Mouse (Mus musculus): ENCODE data around the gene Arhgap25. TPM values are rescaled to one million over a fixed set of nuclear protein-coding genes. Genes with fewer than 3 reads are reported as not detected.

Gene Arhgap25
- polyA plus RNA-seq, 1 experiment from 2014 or later: 2.1 TPM

DNA sequence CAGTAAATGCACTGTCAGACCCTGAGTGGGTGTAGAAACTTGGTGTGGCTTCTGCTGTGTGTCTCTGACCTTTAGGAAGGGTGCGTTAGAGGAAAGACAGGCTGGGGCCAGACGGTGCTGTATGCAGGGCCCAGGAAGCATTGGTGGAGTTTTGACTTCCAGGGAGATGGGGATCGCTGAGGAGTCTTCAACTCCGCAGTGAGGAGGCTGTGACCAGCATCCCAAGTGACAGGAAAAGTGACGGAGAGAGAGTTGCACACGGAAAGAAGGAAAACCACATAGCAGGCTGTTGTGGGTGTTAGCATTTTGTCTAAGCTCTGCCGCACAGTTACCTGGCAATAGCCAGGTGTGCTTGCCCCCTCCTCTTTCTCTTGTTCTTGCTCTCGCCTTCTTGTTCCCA is 3.2 kb upstream of the Arhgap25 start:
- Histone ChIP-seq H3K27me3 (replicated peaks; ENCODE audit: control insufficient read depth, insufficient read depth, low read length) (no peaks in the 10 kb centered on the region), H3K4me3 (ENCODE audit: low read depth, low read length) (no peak overlapping the region), H3K9me3 (ENCODE audit: control insufficient read depth) (no peaks in the 10 kb centered on the region), H3K36me3 (ENCODE audit: control insufficient read depth, insufficient read depth) (no peaks in the 10 kb centered on the region), H3K4me2 (replicated peaks; ENCODE audit: low read depth) (no peak overlapping the region), H3K27ac (ENCODE audit: low read depth, low read length) (no peak overlapping the region), H3K9ac (ENCODE audit: low read depth, low read length) (no peak overlapping the region), H3K4me1 (replicated peaks; ENCODE audit: control insufficient read depth, insufficient read depth, low read length) (no peaks in the 10 kb centered on the region)
- no peak for ATAC-seq
- TF ChIP-seq CTCF (IDR thresholded peaks at IDR 0.05; ENCODE audit: low read depth): no peak
- WGBS: 85% methylated on average over 8 of the region's 8 CpGs

DNA sequence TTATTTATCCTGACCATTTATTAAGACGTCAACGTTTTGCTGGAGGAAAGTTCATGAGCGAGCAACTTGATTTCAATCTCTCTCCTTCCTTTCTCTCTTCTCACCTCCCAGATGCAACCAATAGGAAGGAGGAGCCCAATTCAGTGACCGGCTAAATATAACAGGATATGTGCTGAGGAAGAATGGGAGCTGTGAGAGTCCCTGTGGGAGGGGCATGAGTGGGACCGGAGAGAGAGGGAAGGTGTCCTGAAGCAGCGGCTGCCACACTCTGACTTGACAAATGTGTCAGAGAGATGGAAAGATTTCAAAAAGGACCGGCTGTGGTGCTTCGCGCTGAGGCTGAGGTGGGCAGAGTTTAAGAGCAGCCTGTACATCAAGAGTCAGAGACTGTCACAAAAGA is 2.6 kb upstream of the Arhgap25 start:
- H3K36me3 ChIP-seq (ENCODE audit: control insufficient read depth, insufficient read depth): no peaks in the 10 kb centered on the region
- H3K4me1 ChIP-seq (replicated peaks; ENCODE audit: control insufficient read depth, insufficient read depth, low read length): no peaks in the 10 kb centered on the region
- no peak overlapping the region for H3K4me2 ChIP-seq (replicated peaks; ENCODE audit: low read depth)
- H3K27me3 ChIP-seq (replicated peaks; ENCODE audit: control insufficient read depth, insufficient read depth, low read length): no peaks in the 10 kb centered on the region
- no peaks in the 10 kb centered on the region for H3K9me3 ChIP-seq (ENCODE audit: control insufficient read depth)
- WGBS: 57% methylated on average over 9 of the region's 9 CpGs
- ATAC-seq: no peak
- TF ChIP-seq CTCF (IDR thresholded peaks at IDR 0.05; ENCODE audit: low read depth): no peak
- H3K27ac ChIP-seq (ENCODE audit: low read depth, low read length): no peak overlapping the region
- no peak overlapping the region for H3K4me3 ChIP-seq (ENCODE audit: low read depth, low read length)
- no peak overlapping the region for H3K9ac ChIP-seq (ENCODE audit: low read depth, low read length)

DNA sequence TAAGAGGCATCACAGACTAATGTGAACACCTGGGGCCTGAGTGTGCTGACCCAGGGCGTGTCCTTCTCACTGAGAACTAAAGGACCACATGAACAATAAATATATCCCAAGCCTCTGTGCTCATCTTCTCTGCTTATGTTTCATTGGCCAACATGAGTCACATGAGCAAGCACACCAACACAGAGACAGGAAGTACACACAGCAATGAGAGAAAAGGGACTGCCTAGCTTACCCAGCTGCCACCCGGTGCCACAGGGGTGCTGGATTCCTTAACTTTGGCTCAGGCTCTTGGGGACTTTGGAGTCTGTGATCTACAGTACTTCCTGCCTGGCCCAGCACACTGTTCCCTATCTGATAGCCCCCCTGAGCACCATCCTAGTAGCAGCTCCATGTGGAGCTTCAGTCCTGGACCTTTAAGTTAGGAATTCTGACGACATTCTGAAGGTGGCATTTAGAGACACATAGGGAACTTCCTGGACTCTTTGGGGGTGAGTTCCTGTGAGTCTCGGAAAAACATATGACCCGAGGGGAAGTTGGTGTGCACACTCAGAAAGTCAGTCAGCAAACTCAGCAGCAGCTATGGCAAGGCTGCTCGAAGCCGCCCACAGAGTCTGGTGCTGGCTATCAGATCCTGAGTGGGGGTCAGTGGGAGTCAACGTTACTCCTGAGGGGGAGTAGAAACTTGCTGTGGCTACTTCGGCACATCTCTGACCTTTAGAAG is 2.0 kb upstream of the Arhgap25 start:
- Histone ChIP-seq H3K9ac (ENCODE audit: low read depth, low read length) (no peak overlapping the region), H3K9me3 (ENCODE audit: control insufficient read depth) (no peaks in the 10 kb centered on the region), H3K27ac (ENCODE audit: low read depth, low read length) (no peak overlapping the region), H3K27me3 (replicated peaks; ENCODE audit: control insufficient read depth, insufficient read depth, low read length) (no peaks in the 10 kb centered on the region), H3K4me3 (ENCODE audit: low read depth, low read length) (no peak overlapping the region), H3K4me1 (replicated peaks; ENCODE audit: control insufficient read depth, insufficient read depth, low read length) (no peaks in the 10 kb centered on the region), H3K4me2 (replicated peaks; ENCODE audit: low read depth) (no peak overlapping the region), H3K36me3 (ENCODE audit: control insufficient read depth, insufficient read depth) (no peaks in the 10 kb centered on the region)
- ATAC-seq: no peak
- WGBS: 71% methylated on average over 9 of the region's 9 CpGs
- TF ChIP-seq CTCF (IDR thresholded peaks at IDR 0.05; ENCODE audit: low read depth): no peak

DNA sequence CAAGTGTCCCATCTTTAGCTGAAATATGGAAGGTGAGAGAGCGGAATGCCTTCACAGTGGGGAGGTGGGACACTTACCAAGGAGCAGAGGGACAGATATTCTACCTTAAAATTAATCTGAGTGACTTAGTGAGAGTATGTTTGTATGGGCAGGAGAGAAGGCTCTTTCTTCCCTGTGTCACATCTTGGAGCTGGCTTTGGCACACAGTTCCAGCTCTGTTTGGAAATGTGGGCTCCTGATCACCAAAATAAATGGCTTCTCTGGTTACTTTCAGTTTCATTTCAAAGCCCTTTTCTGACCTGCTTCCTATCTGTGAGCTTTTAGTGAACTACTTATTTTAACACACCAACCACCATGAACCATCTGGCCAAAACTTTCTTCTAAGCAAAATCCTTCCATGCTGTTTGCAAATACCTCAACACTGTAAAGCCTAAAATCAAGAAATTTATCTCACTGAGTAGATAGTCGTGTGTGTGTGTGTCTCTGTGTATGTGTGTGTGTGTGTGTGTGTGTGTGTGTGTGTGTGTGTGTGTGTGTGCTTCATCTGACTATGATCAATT is 1.5 kb downstream of the Arhgap25 start:
- Histone ChIP-seq H3K4me2 (replicated peaks; ENCODE audit: low read depth) (no peak overlapping the region), H3K27ac (ENCODE audit: low read depth, low read length) (no peak overlapping the region), H3K9me3 (ENCODE audit: control insufficient read depth) (no peaks in the 10 kb centered on the region), H3K4me1 (replicated peaks; ENCODE audit: control insufficient read depth, insufficient read depth, low read length) (no peaks in the 10 kb centered on the region), H3K27me3 (replicated peaks; ENCODE audit: control insufficient read depth, insufficient read depth, low read length) (no peaks in the 10 kb centered on the region), H3K36me3 (ENCODE audit: control insufficient read depth, insufficient read depth) (no peaks in the 10 kb centered on the region), H3K4me3 (ENCODE audit: low read depth, low read length) (no peak overlapping the region), H3K9ac (ENCODE audit: low read depth, low read length) (no peak overlapping the region)
- no peak for ATAC-seq
- no peak for TF ChIP-seq CTCF (IDR thresholded peaks at IDR 0.05; ENCODE audit: low read depth)
- 63% methylated on average over 2 of the region's 2 CpGs for WGBS

DNA sequence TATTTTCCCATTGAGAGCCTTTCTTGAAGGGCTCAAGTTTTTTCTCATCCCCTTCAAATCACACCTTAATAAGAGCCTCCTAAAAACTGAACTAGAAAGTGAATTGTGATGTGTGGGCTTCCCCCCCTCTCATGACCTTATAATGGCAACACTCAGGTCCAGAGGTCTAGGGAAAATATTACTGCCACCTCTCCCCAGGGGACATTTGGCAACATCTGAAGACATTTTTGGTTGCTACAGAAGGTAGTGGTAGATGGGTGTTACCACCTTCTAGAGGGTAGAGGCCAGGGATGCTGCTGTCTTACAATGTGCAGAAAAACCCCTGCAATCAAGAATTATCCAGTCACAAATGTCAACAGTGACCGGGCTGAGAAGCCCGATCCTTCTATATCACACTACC is 2.7 kb downstream of the Arhgap25 start:
- Histone ChIP-seq H3K4me3 (ENCODE audit: low read depth, low read length) (no peak overlapping the region), H3K4me2 (replicated peaks; ENCODE audit: low read depth) (no peak overlapping the region), H3K9me3 (ENCODE audit: control insufficient read depth) (no peaks in the 10 kb centered on the region), H3K27ac (ENCODE audit: low read depth, low read length) (no peak overlapping the region), H3K9ac (ENCODE audit: low read depth, low read length) (no peak overlapping the region), H3K36me3 (ENCODE audit: control insufficient read depth, insufficient read depth) (no peaks in the 10 kb centered on the region), H3K27me3 (replicated peaks; ENCODE audit: control insufficient read depth, insufficient read depth, low read length) (no peaks in the 10 kb centered on the region), H3K4me1 (replicated peaks; ENCODE audit: control insufficient read depth, insufficient read depth, low read length) (no peaks in the 10 kb centered on the region)
- no peak for TF ChIP-seq CTCF (IDR thresholded peaks at IDR 0.05; ENCODE audit: low read depth)
- ATAC-seq: no peak
- WGBS: 73% methylated on average over 2 of the region's 2 CpGs

DNA sequence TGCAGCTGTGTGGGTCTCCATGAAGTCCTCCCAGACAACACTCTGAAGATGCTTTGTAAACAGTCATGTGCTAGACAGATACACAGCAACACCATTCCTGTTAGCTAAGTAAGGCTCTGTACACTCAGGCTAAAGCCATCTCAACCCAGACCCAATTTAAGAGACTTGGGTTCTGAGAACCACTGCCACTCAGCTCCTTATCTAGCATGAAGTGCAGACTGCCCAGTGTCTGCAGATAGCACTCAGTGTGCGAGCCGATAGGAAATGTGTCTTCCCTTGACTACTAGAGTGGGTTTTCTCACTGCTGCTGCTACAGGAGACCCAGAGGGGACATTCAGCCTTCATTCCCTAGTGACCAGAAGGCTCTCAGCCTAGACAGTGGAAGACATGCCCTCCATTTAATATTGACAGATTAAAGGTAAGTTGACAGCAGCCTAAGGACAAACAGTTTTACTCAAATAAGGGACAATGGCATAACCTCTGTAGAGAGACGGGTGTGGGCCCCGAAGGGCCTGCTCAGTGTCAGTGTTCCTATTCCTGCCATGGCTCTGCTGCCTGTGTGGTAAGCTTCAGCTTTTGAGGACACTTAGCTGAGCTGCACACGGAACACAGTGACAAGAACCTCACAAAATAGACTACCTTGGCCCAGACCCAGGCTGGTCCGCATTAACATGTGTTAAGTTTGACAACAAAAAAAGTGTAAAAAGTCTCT is 5.1 kb downstream of the Arhgap25 start:
- no peak overlapping the region for H3K4me2 ChIP-seq (replicated peaks; ENCODE audit: low read depth)
- ATAC-seq: no peak
- H3K4me3 ChIP-seq (ENCODE audit: low read depth, low read length): no peak overlapping the region
- no peaks in the 10 kb centered on the region for H3K9me3 ChIP-seq (ENCODE audit: control insufficient read depth)
- no peak overlapping the region for H3K9ac ChIP-seq (ENCODE audit: low read depth, low read length)
- no peak overlapping the region for H3K27ac ChIP-seq (ENCODE audit: low read depth, low read length)
- WGBS: 78% methylated on average over 6 of the region's 6 CpGs
- H3K27me3 ChIP-seq (replicated peaks; ENCODE audit: control insufficient read depth, insufficient read depth, low read length): no peaks in the 10 kb centered on the region
- TF ChIP-seq CTCF (IDR thresholded peaks at IDR 0.05; ENCODE audit: low read depth): no peak
- H3K36me3 ChIP-seq (ENCODE audit: control insufficient read depth, insufficient read depth): no peaks in the 10 kb centered on the region
- H3K4me1 ChIP-seq (replicated peaks; ENCODE audit: control insufficient read depth, insufficient read depth, low read length): no peaks in the 10 kb centered on the region
